Comparison of ENCODE assay signal across 20 mouse cellular contexts in the genomic region with DNA sequence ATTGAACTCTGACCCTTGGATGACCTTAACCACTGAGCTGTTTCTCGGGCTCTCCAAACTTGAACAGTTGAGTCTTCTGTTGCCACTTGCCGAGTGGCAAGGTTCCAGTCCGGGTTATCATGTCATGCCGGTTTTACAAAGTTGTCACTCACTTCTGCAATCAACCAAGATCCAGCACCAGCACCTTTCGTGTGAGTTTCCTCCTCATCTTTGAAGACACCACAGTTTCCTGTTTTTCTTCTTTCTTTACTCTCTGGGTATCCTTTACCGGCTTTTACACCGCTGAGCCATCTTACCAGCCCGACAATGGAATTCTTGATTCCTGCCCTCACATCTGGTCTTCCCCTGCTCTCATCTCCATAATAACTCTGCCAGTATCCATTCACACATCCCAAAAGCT. TPM values are rescaled to one million over a fixed set of nuclear protein-coding genes. Genes with fewer than 3 reads are reported as not detected.
A peak's percentile ranks its signal among the peaks of the same experiment; 100 is the strongest.
DNase-seq lines count a peak whose midpoint lies in the region; ATAC-seq and TF ChIP-seq lines count a peak whose summit lies in the region.
"Had no signal": no experiment of that assay in that cellular context is flagged by ENCODE, and none has a peak within 500 bp of the region (broad histone marks: within the 10 kb centered on the region; RNA-seq: fewer than 3 reads in every experiment).

No protein-coding gene starts in this region.

- no peak overlapping the region for H3K4me2 ChIP-seq in hindbrain, embryonic 12.5 days (replicated peaks)
- no peak overlapping the region for H3K4me2 ChIP-seq in midbrain, postnatal 0 days (ENCODE audit: low read depth, low read length, poor library complexity, severe bottlenecking)
- H3K4me2 ChIP-seq: embryonic facial prominence, embryonic 15.5 days; forebrain, embryonic 13.5 days; heart, embryonic 15.5 days; hindbrain, embryonic 15.5 days; liver, embryonic 11.5 days; lung, embryonic 14.5 days had no signal

- H3K36me3 ChIP-seq in hindbrain, embryonic 10.5 days: peaks cover 25% of the 10 kb centered on the region
- peaks cover 14% of the 10 kb centered on the region; the same call in 1 of the 2 replicates for H3K36me3 ChIP-seq in hindbrain, embryonic 12.5 days
- H3K36me3 ChIP-seq in midbrain, postnatal 0 days (ENCODE audit: insufficient read depth, low read length): peaks cover 18% of the 10 kb centered on the region; the same call in 1 of the 2 replicates
- H3K36me3 ChIP-seq: heart, embryonic 15.5 days had no signal

- no peaks in the 10 kb centered on the region for H3K9me3 ChIP-seq in hindbrain, embryonic 10.5 days
- no peaks in the 10 kb centered on the region for H3K9me3 ChIP-seq in hindbrain, embryonic 12.5 days (replicated peaks)
- no peaks in the 10 kb centered on the region for H3K9me3 ChIP-seq in midbrain, postnatal 0 days (ENCODE audit: low read length)
- H3K9me3 ChIP-seq: embryonic facial prominence, embryonic 15.5 days; forebrain, embryonic 13.5 days; heart, embryonic 15.5 days; hindbrain, embryonic 15.5 days; megakaryocyte, embryonic 14.5 days had no signal

- peaks cover 33% of the 10 kb centered on the region for H3K4me1 ChIP-seq in hindbrain, embryonic 10.5 days (replicated peaks)
- peaks cover 10% of the 10 kb centered on the region for H3K4me1 ChIP-seq in hindbrain, embryonic 12.5 days
- H3K4me1 ChIP-seq in midbrain, postnatal 0 days (ENCODE audit: insufficient read depth, low read length): no peaks in the 10 kb centered on the region
- H3K4me1 ChIP-seq: hindbrain, embryonic 15.5 days had no signal

- no peak overlapping the region for H3K4me3 ChIP-seq in hindbrain, embryonic 10.5 days
- H3K4me3 ChIP-seq in hindbrain, embryonic 12.5 days: no peak overlapping the region
- no peak overlapping the region for H3K4me3 ChIP-seq in midbrain, postnatal 0 days (ENCODE audit: low read depth, low read length)
- H3K4me3 ChIP-seq: embryonic facial prominence, embryonic 15.5 days; forebrain, embryonic 13.5 days; heart, embryonic 15.5 days; hindbrain, embryonic 15.5 days; megakaryocyte, embryonic 14.5 days; myocyte had no signal

- H3K9ac ChIP-seq in hindbrain, embryonic 12.5 days: no peak overlapping the region
- no peak overlapping the region for H3K9ac ChIP-seq in midbrain, postnatal 0 days (replicated peaks; ENCODE audit: low read length, poor library complexity, severe bottlenecking)
- H3K9ac ChIP-seq: embryonic facial prominence, embryonic 15.5 days; forebrain, embryonic 13.5 days; heart, embryonic 15.5 days; hindbrain, embryonic 15.5 days; lung, embryonic 14.5 days had no signal

- WGBS in hindbrain, embryonic 10.5 days: 84% methylated on average over 8 of the region's 8 CpGs
- 85% methylated on average over 8 of the region's 8 CpGs for WGBS in hindbrain, embryonic 12.5 days
- WGBS in midbrain, postnatal 0 days: 86% methylated on average over 8 of the region's 8 CpGs

- no peak for TF ChIP-seq CTCF in midbrain, postnatal 0 days (IDR thresholded peaks at IDR 0.05)

- DNase-seq in thymus, postnatal 14 days: peak; percentile 62
- DNase-seq in hindbrain, embryonic 10.5 days (ENCODE audit: low spot score): no peak
- no peak for DNase-seq in midbrain, postnatal 0 days (ENCODE audit: low spot score)
- DNase-seq: cerebellum, adult 2 months; heart, adult 11 months; kidney, adult 9 months; kidney, postnatal 4 days; left cerebral cortex, postnatal 4 days; lung, embryonic 14.5 days had no signal

- peaks cover 15% of the 10 kb centered on the region for H3K27me3 ChIP-seq in hindbrain, embryonic 10.5 days (ENCODE audit: insufficient read depth, poor library complexity, severe bottlenecking)
- peaks cover 3% of the 10 kb centered on the region; the same call in 1 of the 2 replicates for H3K27me3 ChIP-seq in hindbrain, embryonic 12.5 days
- H3K27me3 ChIP-seq in midbrain, postnatal 0 days (ENCODE audit: insufficient read depth, low read length): no peaks in the 10 kb centered on the region
- H3K27me3 ChIP-seq: embryonic facial prominence, embryonic 15.5 days; forebrain, embryonic 13.5 days; heart, embryonic 15.5 days; hindbrain, embryonic 15.5 days; megakaryocyte, embryonic 14.5 days had no signal

- H3K27ac ChIP-seq in hindbrain, embryonic 10.5 days: no peak overlapping the region
- H3K27ac ChIP-seq in hindbrain, embryonic 12.5 days: no peak overlapping the region
- no peak overlapping the region for H3K27ac ChIP-seq in midbrain, postnatal 0 days (ENCODE audit: low read depth, low read length)
- H3K27ac ChIP-seq: embryonic facial prominence, embryonic 15.5 days; forebrain, embryonic 13.5 days; heart, embryonic 15.5 days; hindbrain, embryonic 15.5 days had no signal

- ATAC-seq in CD4-positive, CD25-positive, alpha-beta regulatory T cell, adult 4 months: peak; percentile 64
- ATAC-seq in activated CD4-positive, CD25-positive, alpha-beta regulatory T cell, adult 4 months: peak; percentile 67
- ATAC-seq in monocyte, adult 5-6 weeks (replicated peaks; ENCODE audit: insufficient number of reproducible peaks, low FRiP score, low TSS enrichment, poor library complexity, severe bottlenecking): 0 out of 2 replicates have a peak, but pooled peaks have one; percentile 24
- no peak for ATAC-seq in hindbrain, embryonic 12.5 days (ENCODE audit: low FRiP score)
- ATAC-seq in midbrain, postnatal 0 days (ENCODE audit: low FRiP score): no peak
- ATAC-seq: forebrain, embryonic 13.5 days had no signal

RNA-seq across cellular contexts. Expression of gene Fam189b, which starts 7.5 kb away (rescaled TPM):
- 100 to 1,000 TPM; 209 to 296 TPM for polyA plus RNA-seq in CD4-positive, CD25-positive, alpha-beta regulatory T cell, adult 4 months (2017; shearing (Covaris generic))
- 100 to 1,000 TPM; 158 to 168 TPM for polyA plus RNA-seq in activated CD4-positive, CD25-positive, alpha-beta regulatory T cell, adult 4 months (2017; shearing (Covaris generic))
- 4.9 to 45.4 TPM (median 15.8 TPM) in 3 replicates for total RNA-seq in monocyte, adult 5-6 weeks (2017)
- polyA plus RNA-seq in hindbrain, embryonic 10.5 days (2016; fragmentation: Nextera tagmentation; extraction: Ambion mirVana): 30.2 and 38.7 TPM in 2 replicates
- polyA plus RNA-seq in hindbrain, embryonic 12.5 days (2016; fragmentation: Nextera tagmentation; extraction: Ambion mirVana): 33.4 and 34.2 TPM in 2 replicates
- total RNA-seq in midbrain, postnatal 0 days (2014; rRNA removed): 12.7 and 22.2 TPM in 2 replicates
- polyA plus RNA-seq in midbrain, postnatal 0 days (2015; fragmentation: Nextera tagmentation; extraction: Ambion mirVana): 32.5 and 37.5 TPM in 2 replicates

RNA-seq across cellular contexts. Expression of gene Gba, which starts 12.3 kb away (rescaled TPM):
- polyA plus RNA-seq in CD4-positive, CD25-positive, alpha-beta regulatory T cell, adult 4 months (2017; shearing (Covaris generic)): 100 to 1,000 TPM in 1 of 2 experiments, 10 to 100 TPM in 1; 81.2 to 128 TPM
- polyA plus RNA-seq in activated CD4-positive, CD25-positive, alpha-beta regulatory T cell, adult 4 months (2017; shearing (Covaris generic)): 10 to 100 TPM; 72.1 to 75.6 TPM
- total RNA-seq in monocyte, adult 5-6 weeks (2017): 71.9 to 84.9 TPM (median 81.9 TPM) in 3 replicates
- polyA plus RNA-seq in hindbrain, embryonic 10.5 days (2016; fragmentation: Nextera tagmentation; extraction: Ambion mirVana): 41.0 and 50.0 TPM in 2 replicates
- 50.3 and 51.3 TPM in 2 replicates for polyA plus RNA-seq in hindbrain, embryonic 12.5 days (2016; fragmentation: Nextera tagmentation; extraction: Ambion mirVana)
- 56.8 and 64.6 TPM in 2 replicates for total RNA-seq in midbrain, postnatal 0 days (2014; rRNA removed)
- 46.1 and 48.3 TPM in 2 replicates for polyA plus RNA-seq in midbrain, postnatal 0 days (2015; fragmentation: Nextera tagmentation; extraction: Ambion mirVana)

RNA-seq across cellular contexts. Expression of gene Scamp3, which starts 13.2 kb away (rescaled TPM):
- polyA plus RNA-seq in CD4-positive, CD25-positive, alpha-beta regulatory T cell, adult 4 months (2017; shearing (Covaris generic)): 100 to 1,000 TPM; 177 to 239 TPM
- polyA plus RNA-seq in activated CD4-positive, CD25-positive, alpha-beta regulatory T cell, adult 4 months (2017; shearing (Covaris generic)): 100 to 1,000 TPM; 160 to 182 TPM
- total RNA-seq in monocyte, adult 5-6 weeks (2017): 23.2 to 55.0 TPM (median 23.6 TPM) in 3 replicates
- 98.9 and 116 TPM in 2 replicates for polyA plus RNA-seq in hindbrain, embryonic 10.5 days (2016; fragmentation: Nextera tagmentation; extraction: Ambion mirVana)
- 105 and 107 TPM in 2 replicates for polyA plus RNA-seq in hindbrain, embryonic 12.5 days (2016; fragmentation: Nextera tagmentation; extraction: Ambion mirVana)
- 71.1 and 84.8 TPM in 2 replicates for total RNA-seq in midbrain, postnatal 0 days (2014; rRNA removed)
- 151 and 158 TPM in 2 replicates for polyA plus RNA-seq in midbrain, postnatal 0 days (2015; fragmentation: Nextera tagmentation; extraction: Ambion mirVana)

RNA-seq across cellular contexts. Expression of gene Thbs3, which starts 24.5 kb away (rescaled TPM):
- polyA plus RNA-seq in CD4-positive, CD25-positive, alpha-beta regulatory T cell, adult 4 months (2017; shearing (Covaris generic)): 1 to 10 TPM; 3.4 to 3.6 TPM
- 1 to 10 TPM in 1 of 2 experiments, under 1 TPM in 1; 0.22 to 2.4 TPM for polyA plus RNA-seq in activated CD4-positive, CD25-positive, alpha-beta regulatory T cell, adult 4 months (2017; shearing (Covaris generic))
- 0.95 to 2.3 TPM (median 1.8 TPM) in 3 replicates for total RNA-seq in monocyte, adult 5-6 weeks (2017)
- 65.5 and 74.7 TPM in 2 replicates for polyA plus RNA-seq in hindbrain, embryonic 10.5 days (2016; fragmentation: Nextera tagmentation; extraction: Ambion mirVana)
- polyA plus RNA-seq in hindbrain, embryonic 12.5 days (2016; fragmentation: Nextera tagmentation; extraction: Ambion mirVana): 64.5 and 71.3 TPM in 2 replicates
- 38.5 and 42.9 TPM in 2 replicates for total RNA-seq in midbrain, postnatal 0 days (2014; rRNA removed)
- polyA plus RNA-seq in midbrain, postnatal 0 days (2015; fragmentation: Nextera tagmentation; extraction: Ambion mirVana): 39.0 and 47.6 TPM in 2 replicates

RNA-seq across cellular contexts. Expression of gene Clk2, which starts 25.8 kb away (rescaled TPM):
- 10 to 100 TPM; 15.7 to 23.0 TPM for polyA plus RNA-seq in CD4-positive, CD25-positive, alpha-beta regulatory T cell, adult 4 months (2017; shearing (Covaris generic))
- 10 to 100 TPM; 12.4 to 18.5 TPM for polyA plus RNA-seq in activated CD4-positive, CD25-positive, alpha-beta regulatory T cell, adult 4 months (2017; shearing (Covaris generic))
- 81.2 to 140 TPM (median 118 TPM) in 3 replicates for total RNA-seq in monocyte, adult 5-6 weeks (2017)
- 34.8 and 35.3 TPM in 2 replicates for polyA plus RNA-seq in hindbrain, embryonic 10.5 days (2016; fragmentation: Nextera tagmentation; extraction: Ambion mirVana)
- polyA plus RNA-seq in hindbrain, embryonic 12.5 days (2016; fragmentation: Nextera tagmentation; extraction: Ambion mirVana): 38.8 and 44.4 TPM in 2 replicates
- total RNA-seq in midbrain, postnatal 0 days (2014; rRNA removed): 38.9 and 44.5 TPM in 2 replicates
- 12.1 and 12.6 TPM in 2 replicates for polyA plus RNA-seq in midbrain, postnatal 0 days (2015; fragmentation: Nextera tagmentation; extraction: Ambion mirVana)

Comparison
In these comparisons a context has a peak if more than half of its experiments do, and no peak if none do; other contexts are left out.
1. ATAC-seq: peak in CD4-positive, CD25-positive, alpha-beta regulatory T cell, adult 4 months (single experiment), activated CD4-positive, CD25-positive, alpha-beta regulatory T cell, adult 4 months (single experiment) and monocyte, adult 5-6 weeks (single experiment); none in hindbrain, embryonic 12.5 days (single experiment) and midbrain, postnatal 0 days (single experiment).